Mouse (Mus musculus) cerebellum, adult 18-20 months (tissue): ENCODE data around the gene Gda.

Experiments used
- DNase-seq, 2 experiments: peaks; one replicate each; pipeline ENCODE4 v3.0.0; 2021

The Gda gene

DNA sequence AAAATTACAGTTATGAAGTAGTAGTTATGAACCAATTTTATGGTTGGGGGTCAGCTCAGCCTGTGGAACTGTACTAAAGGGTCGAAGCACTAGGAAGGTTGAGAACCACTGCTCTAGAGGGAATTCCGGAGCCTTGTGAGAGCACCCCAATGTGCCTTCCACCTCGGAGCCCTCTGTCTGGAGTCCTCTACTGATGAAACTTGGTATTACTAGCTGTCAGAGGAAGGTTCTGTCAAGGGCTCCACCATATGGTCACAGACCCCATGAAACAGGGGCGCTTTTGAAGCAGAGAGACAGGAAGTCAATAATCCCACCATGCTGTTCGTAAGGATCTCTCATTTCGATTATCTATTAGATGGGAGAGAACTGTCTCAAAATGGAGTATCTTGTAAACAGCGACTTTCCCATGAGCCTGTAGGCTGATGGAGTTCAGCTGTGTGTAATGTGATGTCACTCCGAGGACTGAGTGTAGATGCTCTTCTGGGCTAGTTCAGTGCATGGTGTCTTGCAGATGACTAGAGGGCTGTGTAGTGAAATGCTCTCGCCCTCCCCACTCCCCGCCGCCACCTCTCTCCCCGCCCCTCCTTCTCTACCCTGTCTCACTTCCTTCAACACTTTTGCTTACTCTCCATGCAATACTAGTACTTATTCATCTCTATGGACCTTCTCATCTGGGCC, 100.7 kb downstream of the Gda start:
- DNase-seq: no peak

DNA sequence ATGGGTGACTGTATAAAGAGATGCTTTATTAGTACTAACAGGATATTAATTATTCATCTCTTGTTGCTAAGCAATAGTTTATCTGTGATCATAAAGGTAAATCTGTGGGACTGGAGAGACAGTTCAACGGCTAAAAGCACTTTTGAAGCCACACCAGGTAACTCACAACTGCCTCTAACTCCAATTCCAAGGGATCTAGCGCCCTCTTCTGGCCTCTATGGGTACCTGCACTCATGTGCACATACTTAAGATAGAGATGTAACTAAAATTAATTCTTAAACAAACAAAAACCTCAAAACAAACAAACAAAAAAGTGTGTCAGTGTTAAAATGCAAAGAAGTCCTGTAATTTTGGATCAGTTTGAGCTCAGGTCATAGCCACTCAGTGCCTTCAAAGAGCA, 101.9 kb downstream of the Gda start:
- no peak for DNase-seq

DNA sequence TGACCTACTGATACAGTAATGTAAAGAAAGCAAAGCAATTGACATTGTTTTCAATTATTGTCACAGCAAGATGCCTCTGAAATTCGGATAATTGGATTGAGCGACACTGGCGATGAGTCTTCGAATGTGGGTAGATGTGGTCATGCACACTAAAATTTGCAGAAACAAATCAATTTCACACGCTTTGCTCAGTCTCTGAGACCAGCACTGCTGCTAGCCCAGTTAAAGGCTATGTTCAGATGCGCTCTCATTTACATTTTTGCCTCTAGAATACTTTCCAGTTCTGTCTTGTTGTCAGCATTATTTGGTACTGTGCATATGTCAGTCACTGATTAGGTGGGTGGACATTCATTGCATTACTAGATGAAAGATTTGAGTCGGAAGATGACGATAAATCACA, 102.5 kb downstream of the Gda start:
- no peak for DNase-seq

DNA sequence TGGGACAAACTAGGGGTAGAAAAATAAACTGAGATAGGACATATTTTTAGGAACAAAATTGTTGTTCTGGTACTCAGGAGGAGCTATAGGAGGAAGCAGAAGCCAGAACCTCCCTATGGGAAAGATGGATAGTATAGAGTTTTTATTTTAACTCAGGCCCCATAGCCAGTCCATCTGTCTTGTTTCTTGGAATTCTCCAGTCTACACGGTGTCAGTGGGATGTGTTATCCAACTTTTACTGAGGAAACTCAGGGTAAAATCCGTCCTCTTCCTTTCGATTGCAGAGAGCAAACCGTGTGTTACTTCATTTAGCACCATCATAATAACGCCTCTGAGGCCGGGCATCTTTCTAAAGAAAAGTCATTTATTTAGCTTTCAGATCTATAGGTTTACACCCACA, 104.1 kb downstream of the Gda start:
- DNase-seq: no peak

DNA sequence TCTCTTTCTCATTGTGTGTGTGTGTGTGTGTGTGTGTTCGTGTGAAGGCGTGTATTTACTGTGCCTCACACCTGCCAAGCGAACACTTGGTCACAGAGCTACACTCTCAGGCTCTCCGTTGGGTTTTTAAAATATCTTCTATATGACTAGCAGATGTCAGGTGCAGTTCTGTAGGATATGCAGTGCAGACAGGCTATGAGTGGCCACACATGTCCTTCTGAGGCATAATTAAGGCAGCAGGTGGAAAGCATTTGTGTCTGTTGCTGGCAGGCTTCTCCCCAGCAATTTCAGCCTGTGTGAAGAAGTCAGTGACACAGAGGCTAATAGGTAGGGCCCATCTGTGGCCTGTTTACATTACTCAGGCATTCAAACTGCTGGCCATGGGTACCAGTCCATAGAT, 104.7 kb downstream of the Gda start:
- DNase-seq: no peak

DNA sequence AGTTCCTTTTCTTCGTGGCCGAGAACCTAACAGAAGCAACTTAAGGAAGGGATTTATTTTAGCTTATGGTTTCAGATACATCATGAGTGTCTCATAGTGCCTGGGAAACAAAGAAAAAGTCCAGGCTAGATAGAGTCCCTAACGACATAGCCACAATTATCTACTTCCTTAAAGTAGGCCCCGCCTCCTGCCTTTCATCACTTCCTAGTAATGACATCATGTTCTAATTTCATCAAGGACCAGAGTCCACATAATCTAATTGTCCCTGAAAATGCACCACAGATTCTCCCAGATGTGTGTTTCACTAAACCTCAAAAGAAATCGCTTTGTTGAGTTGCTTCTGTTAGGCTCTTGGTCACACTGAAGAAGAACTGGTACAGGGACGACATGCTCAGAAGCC, 115.5 kb downstream of the Gda start:
- DNase-seq: no peak

DNA sequence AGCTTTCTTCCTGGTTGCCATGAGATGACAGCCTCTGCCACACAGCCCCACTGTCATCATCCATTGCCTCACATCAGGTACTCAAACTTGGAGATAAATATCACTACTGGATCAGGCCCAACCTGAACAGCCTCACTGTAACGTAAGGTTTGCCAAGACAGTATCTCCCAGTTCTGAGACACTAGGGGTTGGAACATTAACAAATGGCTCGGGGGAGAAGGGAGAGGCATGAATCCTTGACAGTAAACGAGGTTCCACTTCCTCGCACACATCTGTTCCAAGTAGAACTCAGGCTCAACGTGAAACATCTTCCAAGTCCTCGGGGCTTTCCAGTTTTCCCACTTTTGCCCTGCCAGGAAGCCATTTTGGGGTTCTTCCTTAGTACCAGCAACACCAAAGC, 123.6 kb downstream of the Gda start:
- DNase-seq: no peak

DNA sequence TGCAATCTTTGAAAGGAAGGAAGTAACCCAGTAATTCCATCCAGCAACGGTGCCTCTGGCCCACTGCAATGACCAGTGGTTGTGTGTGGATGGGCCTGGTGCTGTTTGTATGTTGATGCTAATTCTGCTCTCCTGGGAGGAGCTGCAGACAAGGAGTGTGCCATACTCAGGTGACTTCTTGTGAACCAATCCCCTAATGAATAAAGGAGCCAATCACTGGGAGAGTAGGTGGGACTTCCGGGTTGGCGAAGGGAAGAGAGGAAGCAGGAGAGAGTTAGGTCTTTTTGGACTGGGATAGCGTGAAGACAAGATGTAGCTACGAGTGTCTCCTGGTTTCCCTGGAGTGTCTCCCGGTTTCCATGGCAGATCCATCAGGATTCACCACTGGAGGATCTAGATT, 126.6 kb downstream of the Gda start:
- DNase-seq: no peak
